Mouse (Mus musculus) neural tube, embryonic 14.5 days (tissue): Measurements from ENCODE around the gene March5. TPM values are rescaled to one million over a fixed set of nuclear protein-coding genes. Genes with fewer than 3 reads are reported as not detected.

Experiments used
- ATAC-seq: fragments of 200-750 bp; cut with Nextera tagmentation; 2 replicates; pipeline ENCODE4 v1.8.0; 2017; ENCODE audit warnings: low read depth, mild to moderate bottlenecking, moderate TSS enrichment, moderate library complexity
- H3K27ac ChIP-seq: fragments of 300-500 bp; sonication (generic); 2 replicates; pipeline ENCODE4 v1.5.1; 2014; ENCODE audit warnings: low read depth, mild to moderate bottlenecking, control low read depth, low read length, moderate library complexity, mixed read lengths
- H3K27me3 ChIP-seq: fragments of 300-500 bp; sonication (generic); 2 replicates; pipeline ENCODE4 v1.6.1; 2014; ENCODE audit warnings: low read length; ENCODE audit not compliant: control insufficient read depth, insufficient read depth
- H3K36me3 ChIP-seq: fragments of 300-500 bp; sonication (generic); 2 replicates; pipeline ENCODE4 v1.6.1; 2014; ENCODE audit warnings: low read length, mixed read lengths; ENCODE audit not compliant: control insufficient read depth, insufficient read depth
- H3K4me1 ChIP-seq: fragments of 300-500 bp; sonication (generic); 2 replicates; pipeline ENCODE4 v1.6.1; 2014; ENCODE audit warnings: low read length; ENCODE audit not compliant: control insufficient read depth, insufficient read depth
- H3K4me2 ChIP-seq: fragments of 300-500 bp; sonication (generic); 2 replicates; pipeline ENCODE4 v1.6.1; 2014; ENCODE audit warnings: mild to moderate bottlenecking, low read depth, low read length, control low read depth
- H3K4me3 ChIP-seq: fragments of 300-500 bp; sonication (generic); 2 replicates; pipeline ENCODE4 v1.5.1; 2014; ENCODE audit warnings: low read depth, low read length, control low read depth, mixed read lengths
- H3K9ac ChIP-seq: fragments of 300-500 bp; sonication (generic); replicated peaks from 2 replicates; pipeline ENCODE4 v1.6.1; 2014; ENCODE audit warnings: low read depth, mild to moderate bottlenecking, control low read depth, low read length, mixed read lengths
- H3K9me3 ChIP-seq: fragments of 300-500 bp; sonication (generic); 2 replicates; pipeline ENCODE4 v1.6.1; 2016; ENCODE audit warnings: low read length; ENCODE audit not compliant: control insufficient read depth
- WGBS: fragments of 180-500 bp; shearing (Covaris S2); extraction: QIAGEN DNeasy Blood & Tissue Kit; methylation state at CpG from one replicate; pipeline ENCODE4 v1.1.7; 2014; 5-methylcytosine and 5-hydroxymethylcytosine counted together
- polyA plus RNA-seq: library from polyadenylated mRNA; unstranded; fragments of >200 nt; fragmentation: Nextera tagmentation; extraction: Ambion mirVana; gene quantifications from 2 replicates; pipeline ENCODE4 v1.2.1, GENCODE M21; 2014

The March5 gene
- polyA plus RNA-seq, 1 experiment from 2014 or later, result 121 TPM

- Histone ChIP-seq H3K9me3 (no peaks in the 10 kb centered on the region), H3K36me3 (no peaks in the 10 kb centered on the region), H3K4me2 (no peak overlapping the region), H3K27ac (no peak overlapping the region), H3K27me3 (no peaks in the 10 kb centered on the region), H3K4me1 (no peaks in the 10 kb centered on the region), H3K9ac (no peak overlapping the region), H3K4me3 (no peak overlapping the region)
- WGBS, result 51% methylated on average over 3 of the region's 3 CpGs
- ATAC-seq, result no peak
Measured at GRCm38 (mm10) chr19:37246859-37247258, 39.5 kb downstream of the March5 start.

- ATAC-seq, result no peak
- Histone ChIP-seq H3K36me3 (no peaks in the 10 kb centered on the region), H3K9ac (no peak overlapping the region)
Measured at GRCm38 (mm10) chr19:37248199-37248598, 40.9 kb downstream of the March5 start.

GRCm38 (mm10) chr19:37252104-37252503 is 44.8 kb downstream of the March5 start:
- H3K27ac ChIP-seq, result no peak overlapping the region
- H3K4me3 ChIP-seq, result no peak overlapping the region
- H3K9ac ChIP-seq, result no peak overlapping the region
- 68% methylated on average over 6 of the region's 6 CpGs for WGBS
- H3K27me3 ChIP-seq, result no peaks in the 10 kb centered on the region
- no peaks in the 10 kb centered on the region for H3K4me1 ChIP-seq
- no peaks in the 10 kb centered on the region for H3K36me3 ChIP-seq
- H3K4me2 ChIP-seq, result no peak overlapping the region
- no peak for ATAC-seq
- no peaks in the 10 kb centered on the region for H3K9me3 ChIP-seq

More at GRCm38 (mm10) chr19:37248199-37248598, 40.9 kb downstream of the March5 start:
- Histone ChIP-seq H3K27ac (no peak overlapping the region), H3K27me3 (no peaks in the 10 kb centered on the region), H3K4me2 (no peak overlapping the region), H3K4me3 (no peak overlapping the region), H3K4me1 (no peaks in the 10 kb centered on the region), H3K9me3 (no peaks in the 10 kb centered on the region)
- 89% methylated on average over 3 of the region's 3 CpGs for WGBS

- 93% methylated on average over 9 of the region's 9 CpGs for WGBS
Measured at GRCm38 (mm10) chr19:37255321-37255720, 48.0 kb downstream of the March5 start.

GRCm38 (mm10) chr19:37262389-37262788 is 55.0 kb downstream of the March5 start:
- ATAC-seq, result no peak
- no peaks in the 10 kb centered on the region for H3K27me3 ChIP-seq
- H3K9ac ChIP-seq, result no peak overlapping the region
- no peaks in the 10 kb centered on the region; the same call in 1 of the 2 replicates for H3K4me1 ChIP-seq
- no peak overlapping the region for H3K27ac ChIP-seq
- no peaks in the 10 kb centered on the region for H3K9me3 ChIP-seq
- no peaks in the 10 kb centered on the region for H3K36me3 ChIP-seq
- no peak overlapping the region for H3K4me3 ChIP-seq
- H3K4me2 ChIP-seq, result no peak overlapping the region
- 74% methylated on average over 4 of the region's 4 CpGs for WGBS

More at GRCm38 (mm10) chr19:37255321-37255720, 48.0 kb downstream of the March5 start:
- Histone ChIP-seq H3K9ac (no peak overlapping the region), H3K9me3 (no peaks in the 10 kb centered on the region), H3K4me3 (no peak overlapping the region), H3K27ac (no peak overlapping the region), H3K36me3 (no peaks in the 10 kb centered on the region), H3K4me2 (no peak overlapping the region), H3K4me1 (no peaks in the 10 kb centered on the region), H3K27me3 (no peaks in the 10 kb centered on the region)
- ATAC-seq, result no peak

- ATAC-seq, result no peak
- H3K27ac ChIP-seq, result no peak overlapping the region
- no peak overlapping the region for H3K4me2 ChIP-seq
- H3K9me3 ChIP-seq, result no peaks in the 10 kb centered on the region
- H3K4me1 ChIP-seq, result no peaks in the 10 kb centered on the region; the same call in 1 of the 2 replicates
- no peaks in the 10 kb centered on the region for H3K36me3 ChIP-seq
- no peaks in the 10 kb centered on the region for H3K27me3 ChIP-seq
- no peak overlapping the region for H3K4me3 ChIP-seq
- 64% methylated on average over 8 of the region's 8 CpGs for WGBS
- H3K9ac ChIP-seq, result no peak overlapping the region
Measured at GRCm38 (mm10) chr19:37263566-37263942, 56.2 kb downstream of the March5 start.

- no peak overlapping the region for H3K4me3 ChIP-seq
- no peak overlapping the region for H3K4me2 ChIP-seq
- H3K4me1 ChIP-seq, result no peaks in the 10 kb centered on the region; the same call in 1 of the 2 replicates
- peak; percentile 47; the same call in 1 of the 2 replicates for ATAC-seq
- H3K27ac ChIP-seq, result no peak overlapping the region
- H3K36me3 ChIP-seq, result no peaks in the 10 kb centered on the region
- no peaks in the 10 kb centered on the region for H3K27me3 ChIP-seq
- no peaks in the 10 kb centered on the region for H3K9me3 ChIP-seq
- 44% methylated on average over 23 of the region's 23 CpGs for WGBS
- H3K9ac ChIP-seq, result no peak overlapping the region
Measured at GRCm38 (mm10) chr19:37263943-37264897, 56.9 kb downstream of the March5 start.

GRCm38 (mm10) chr19:37265333-37266103 is 58.2 kb downstream of the March5 start:
- Histone ChIP-seq H3K27ac (no peak overlapping the region), H3K4me3 (no peak overlapping the region), H3K9me3 (no peaks in the 10 kb centered on the region), H3K36me3 (no peaks in the 10 kb centered on the region), H3K9ac (no peak overlapping the region), H3K27me3 (no peaks in the 10 kb centered on the region), H3K4me2 (no peak overlapping the region), H3K4me1 (no peaks in the 10 kb centered on the region; the same call in 1 of the 2 replicates)
- WGBS, result 35% methylated on average over 10 of the region's 10 CpGs
- peak; percentile 92 for ATAC-seq

GRCm38 (mm10) chr19:37269106-37269505 is 61.8 kb downstream of the March5 start:
- 90% methylated on average over 16 of the region's 16 CpGs for WGBS
- Histone ChIP-seq H3K9ac (no peak overlapping the region), H3K36me3 (no peaks in the 10 kb centered on the region), H3K4me3 (no peak overlapping the region), H3K4me2 (no peak overlapping the region), H3K9me3 (no peaks in the 10 kb centered on the region), H3K4me1 (no peaks in the 10 kb centered on the region), H3K27me3 (no peaks in the 10 kb centered on the region), H3K27ac (no peak overlapping the region)
- ATAC-seq, result no peak
